Mouse (Mus musculus): ENCODE data around the gene Dnajb14.

GRCm38 (mm10) chr3:137947525-137947924 is 80.0 kb downstream of the Dnajb14 start:
- TF ChIP-seq CTCF (IDR thresholded peaks at IDR 0.05; ENCODE audit: borderline replicate concordance, control insufficient read depth, extremely low read depth, insufficient read depth, low read length, poor library complexity) (no peak), POLR2A (IDR thresholded peaks at IDR 0.05; ENCODE audit: control insufficient read depth, extremely low read depth, insufficient read depth, low read length, poor library complexity) (no peak)

All from thymus, adult 2 months (tissue).